Mouse (Mus musculus) megakaryocyte, embryonic 14.5 days (primary cell): ENCODE results near the gene Man2a2. TPM values are rescaled to one million over a fixed set of nuclear protein-coding genes. Genes with fewer than 3 reads are reported as not detected.
"Not testable (repeated sequence)": the region's sequence is repeated elsewhere in the genome, so short reads cannot be mapped to it uniquely, and the experiment has no call there.

ENCODE experiments used
- H3K27me3 ChIP-seq: replicated peaks from 2 replicates; pipeline ENCODE3; 2012; ENCODE audit warnings: inconsistent platforms
- H3K36me3 ChIP-seq: replicated peaks from 2 replicates; pipeline ENCODE3; 2012; ENCODE audit warnings: low read length, inconsistent platforms, mixed read lengths
- H3K4me1 ChIP-seq: 2 replicates; pipeline ENCODE4 v1.6.1; 2012; ENCODE audit warnings: inconsistent platforms
- H3K4me3 ChIP-seq: replicated peaks from 2 replicates; pipeline ENCODE3; 2012; ENCODE audit warnings: moderate library complexity, mild to moderate bottlenecking, inconsistent platforms
- H3K9me3 ChIP-seq: 2 replicates; pipeline ENCODE4 v1.6.1; 2012; ENCODE audit warnings: inconsistent platforms
- FLI1 ChIP-seq: IDR thresholded peaks from 2 replicates; pipeline ENCODE4 v1.6.1; 2012; ENCODE audit warnings: low read length, inconsistent platforms, mixed read lengths
- GATA1 ChIP-seq: IDR thresholded peaks from 3 replicates; pipeline ENCODE4 v1.6.1; 2012; ENCODE audit warnings: mixed read lengths, low read length, inconsistent platforms, borderline replicate concordance
- polyA plus RNA-seq: library from polyadenylated mRNA; stranded (reverse); fragments of >175 nt; gene quantifications from 2 replicates; pipeline ENCODE4 v1.2.3, GENCODE M21; 2012; ENCODE audit warnings: low replicate concordance; ENCODE audit not compliant: insufficient read depth

The Man2a2 gene
- polyA plus RNA-seq, 1 experiment = 36.1 TPM

GRCm38 (mm10) chr7:80340793-80341192 is 30.4 kb downstream of the Man2a2 start, which contains the start of gene Unc45a:
Gene Unc45a (minus strand): TSS chr7:80341005.
- TF ChIP-seq GATA1 = no peak
- no peak for TF ChIP-seq FLI1
- no peaks in the 10 kb centered on the region for H3K9me3 ChIP-seq
- H3K4me1 ChIP-seq = peaks cover 75% of the 10 kb centered on the region
- H3K4me3 ChIP-seq = peak within 1 kb of the TSS; percentile 94
- no peaks in the 10 kb centered on the region for H3K27me3 ChIP-seq
- H3K36me3 ChIP-seq = peaks cover 35% of the 10 kb centered on the region

- no peaks in the 10 kb centered on the region for H3K9me3 ChIP-seq
- peak overlapping the region; percentile 94 for H3K4me3 ChIP-seq
- TF ChIP-seq FLI1 (no peak), GATA1 (no peak)
- peaks cover 38% of the 10 kb centered on the region for H3K36me3 ChIP-seq
- no peaks in the 10 kb centered on the region for H3K27me3 ChIP-seq
- H3K4me1 ChIP-seq = peaks cover 77% of the 10 kb centered on the region
Measured at GRCm38 (mm10) chr7:80339793-80340628, 31.2 kb downstream of the Man2a2 start.

GRCm38 (mm10) chr7:80339371-80339770 is 31.8 kb downstream of the Man2a2 start:
- no peak for TF ChIP-seq GATA1
- no peak for TF ChIP-seq FLI1
- peaks cover 45% of the 10 kb centered on the region for H3K36me3 ChIP-seq
- no peaks in the 10 kb centered on the region for H3K9me3 ChIP-seq
- peak overlapping the region; percentile 93 for H3K4me3 ChIP-seq
- no peaks in the 10 kb centered on the region for H3K27me3 ChIP-seq
- H3K4me1 ChIP-seq = peaks cover 81% of the 10 kb centered on the region

GRCm38 (mm10) chr7:80336932-80337331 is 34.2 kb downstream of the Man2a2 start:
- H3K36me3 ChIP-seq = peaks cover 69% of the 10 kb centered on the region
- peaks cover 10% of the 10 kb centered on the region for H3K9me3 ChIP-seq
- peaks cover 62% of the 10 kb centered on the region for H3K4me1 ChIP-seq
- no peaks in the 10 kb centered on the region for H3K27me3 ChIP-seq
- H3K4me3 ChIP-seq = no peak overlapping the region
- TF ChIP-seq GATA1 = no peak
- no peak for TF ChIP-seq FLI1

- peaks cover 90% of the 10 kb centered on the region for H3K36me3 ChIP-seq
Measured at GRCm38 (mm10) chr7:80334848-80335247, 36.3 kb downstream of the Man2a2 start.

GRCm38 (mm10) chr7:80331433-80331832 is 39.7 kb downstream of the Man2a2 start:
- Histone ChIP-seq H3K9me3 (peaks cover 10% of the 10 kb centered on the region), H3K27me3 (no peaks in the 10 kb centered on the region), H3K36me3 (peaks cover 100% of the 10 kb centered on the region), H3K4me3 (peak overlapping the region; percentile 13), H3K4me1 (peaks cover 40% of the 10 kb centered on the region)
- TF ChIP-seq GATA1 (no peak), FLI1 (no peak)

More at GRCm38 (mm10) chr7:80334848-80335247, 36.3 kb downstream of the Man2a2 start:
- Histone ChIP-seq H3K4me3 (no peak overlapping the region), H3K27me3 (no peaks in the 10 kb centered on the region), H3K9me3 (peaks cover 10% of the 10 kb centered on the region), H3K4me1 (peaks cover 52% of the 10 kb centered on the region)
- no peak for TF ChIP-seq GATA1
- no peak for TF ChIP-seq FLI1

GRCm38 (mm10) chr7:80330278-80330677 is 40.9 kb downstream of the Man2a2 start:
- TF ChIP-seq GATA1 (no peak), FLI1 (no peak)

GRCm38 (mm10) chr7:80326076-80326475 is 45.1 kb downstream of the Man2a2 start:
- H3K9me3 ChIP-seq = no peaks in the 10 kb centered on the region
- H3K27me3 ChIP-seq = no peaks in the 10 kb centered on the region
- TF ChIP-seq GATA1 (no peak), FLI1 (no peak)
- peaks cover 64% of the 10 kb centered on the region for H3K36me3 ChIP-seq
- peaks cover 48% of the 10 kb centered on the region for H3K4me1 ChIP-seq
- H3K4me3 ChIP-seq = peak overlapping the region; percentile 12

More at GRCm38 (mm10) chr7:80330278-80330677, 40.9 kb downstream of the Man2a2 start:
- Histone ChIP-seq H3K4me3 (no peak overlapping the region), H3K4me1 (peaks cover 39% of the 10 kb centered on the region), H3K27me3 (no peaks in the 10 kb centered on the region), H3K9me3 (peaks cover 10% of the 10 kb centered on the region), H3K36me3 (peaks cover 100% of the 10 kb centered on the region)

GRCm38 (mm10) chr7:80325292-80325868 is 45.8 kb downstream of the Man2a2 start:
- H3K36me3 ChIP-seq = peaks cover 64% of the 10 kb centered on the region
- peaks cover 47% of the 10 kb centered on the region for H3K4me1 ChIP-seq
- H3K27me3 ChIP-seq = no peaks in the 10 kb centered on the region
- H3K9me3 ChIP-seq = no peaks in the 10 kb centered on the region
- H3K4me3 ChIP-seq = peak overlapping the region; percentile 56
- no peak for TF ChIP-seq FLI1
- TF ChIP-seq GATA1 = no peak

- not testable (repeated sequence) for H3K27me3 ChIP-seq, H3K9me3 ChIP-seq, H3K4me3 ChIP-seq
- H3K36me3 ChIP-seq = peaks cover 64% of the 10 kb centered on the region
- peaks cover 52% of the 10 kb centered on the region for H3K4me1 ChIP-seq
Measured at GRCm38 (mm10) chr7:80324816-80325119, 46.4 kb downstream of the Man2a2 start.
